Mouse (Mus musculus): ENCODE data around the gene Ubtd1. TPM values are rescaled to one million over a fixed set of nuclear protein-coding genes. Genes with fewer than 3 reads are reported as not detected.

Gene Ubtd1
- 9.5 and 10.2 TPM in 2 replicates for polyA plus RNA-seq (2016; fragmentation: Nextera tagmentation; extraction: Ambion mirVana)

DNA sequence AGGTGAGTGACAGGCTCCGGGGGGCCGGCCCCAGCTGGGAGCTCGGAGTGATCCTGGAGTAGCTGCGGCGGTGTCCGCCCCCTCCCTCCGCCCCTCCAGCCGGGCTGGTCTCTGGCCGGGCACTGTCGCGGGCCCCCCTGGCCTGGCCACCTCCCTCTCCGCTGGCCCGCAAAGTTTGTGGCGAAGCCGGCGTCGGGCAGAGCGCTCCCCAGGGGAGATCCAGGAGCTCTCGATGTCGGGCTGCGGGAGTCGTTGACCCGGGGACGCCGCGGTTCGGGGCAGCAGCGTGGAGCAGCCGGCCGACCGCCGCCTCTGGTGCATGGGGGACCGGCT lies at the start of gene Ubtd1:
Gene Ubtd1 (plus strand): TSS at position 169 of the 333 bp plus-strand sequence.
- peak within 1 kb of the TSS; percentile 88 for H3K27ac ChIP-seq (replicated peaks)
- 0% methylated on average over 31 of the region's 33 CpGs for WGBS
- H3K36me3 ChIP-seq: peaks cover 8% of the 10 kb centered on the region; the same call in 1 of the 2 replicates
- peak within 1 kb of the TSS; percentile 71 for H3K4me3 ChIP-seq
- DNase-seq (ENCODE audit: low spot score): no peak
- peaks cover 34% of the 10 kb centered on the region for H3K4me1 ChIP-seq
- peaks cover 29% of the 10 kb centered on the region for H3K27me3 ChIP-seq (ENCODE audit: low read depth, poor library complexity, severe bottlenecking)
- no peaks in the 10 kb centered on the region for H3K9me3 ChIP-seq (replicated peaks)

DNA sequence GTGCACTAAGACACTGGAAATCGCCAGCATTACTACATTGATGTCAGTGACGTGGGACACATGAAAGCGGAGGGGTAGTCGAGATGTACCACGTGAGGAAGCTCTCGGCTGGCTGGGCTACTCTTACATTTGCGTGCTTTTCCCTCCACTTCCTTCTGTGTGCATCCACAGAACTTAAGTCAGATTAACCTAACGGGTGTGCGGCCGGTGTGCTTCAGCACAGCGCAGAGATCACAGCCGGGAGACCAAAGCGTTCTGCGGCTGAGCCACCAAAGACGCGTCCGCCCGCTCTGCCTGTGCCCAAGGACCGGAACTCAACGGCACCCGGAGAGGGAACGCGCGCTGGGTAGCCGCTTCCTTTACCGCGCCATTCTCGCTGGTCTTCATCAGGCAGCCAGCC lies 48.9 kb upstream of the Ubtd1 start:
- WGBS: under 1% methylated on average over 28 of the region's 28 CpGs
- H3K27me3 ChIP-seq (ENCODE audit: low read depth, poor library complexity, severe bottlenecking): no peaks in the 10 kb centered on the region
- H3K4me3 ChIP-seq: peak overlapping the region; percentile 98
- peak overlapping the region; percentile 90 for H3K27ac ChIP-seq (replicated peaks)
- DNase-seq (ENCODE audit: low spot score): no peak
- no peaks in the 10 kb centered on the region for H3K9me3 ChIP-seq (replicated peaks)
- H3K36me3 ChIP-seq: peaks cover 51% of the 10 kb centered on the region
- H3K4me1 ChIP-seq: peaks cover 24% of the 10 kb centered on the region

DNA sequence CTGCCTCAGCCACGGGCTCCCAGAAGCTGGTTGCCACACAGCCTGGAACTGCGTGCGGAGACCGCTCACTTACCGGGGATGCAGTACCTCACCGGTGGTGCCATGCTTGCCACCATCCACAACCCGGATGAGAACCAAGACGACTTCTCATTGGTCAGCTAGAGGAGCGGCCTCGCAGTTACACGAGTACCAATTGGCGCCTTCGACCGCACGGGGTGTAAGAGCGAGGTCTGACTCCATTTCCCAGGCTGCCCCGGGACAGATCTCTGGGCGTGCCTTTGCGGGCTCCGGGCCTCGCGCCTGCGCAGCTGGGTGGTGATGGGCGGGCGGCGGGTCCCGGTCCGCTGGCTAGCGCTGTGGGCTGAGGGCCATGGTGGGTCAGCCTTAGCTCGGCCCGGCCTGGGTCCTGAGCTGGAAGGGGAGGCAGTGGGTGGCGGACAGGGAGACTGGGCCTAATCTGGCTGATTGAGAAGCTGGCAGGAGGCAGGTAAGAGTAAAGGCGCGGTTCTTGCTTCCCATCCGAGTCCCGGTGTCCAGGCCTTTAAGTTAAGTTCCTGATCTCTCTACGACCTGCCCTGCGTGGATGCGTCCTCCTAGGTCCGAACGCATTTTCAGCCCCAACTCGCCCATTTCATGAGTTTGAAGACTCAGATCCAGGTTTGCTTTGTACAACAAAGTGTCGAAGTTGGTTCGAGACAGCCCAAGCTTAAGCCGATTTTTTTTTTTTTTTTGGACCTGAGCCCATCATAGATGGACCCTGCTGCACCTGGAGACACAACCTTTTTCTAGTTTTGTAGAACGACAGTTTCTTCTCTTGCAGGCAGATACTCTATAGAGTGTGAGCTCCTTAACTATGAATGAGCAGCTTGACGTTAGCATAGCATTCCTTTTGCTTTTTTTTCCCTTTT lies 48.1 kb upstream of the Ubtd1 start, which contains the start of the genes Exosc1 and Zdhhc16:
Gene Exosc1 (minus strand): TSS at position 245 of the 908 bp plus-strand sequence.
Gene Zdhhc16 (plus strand): TSS at position 302 of the 908 bp plus-strand sequence.
- H3K9me3 ChIP-seq (replicated peaks): no peaks in the 10 kb centered on the region
- under 1% methylated on average over 47 of the region's 47 CpGs for WGBS
- H3K4me1 ChIP-seq: peaks cover 24% of the 10 kb centered on the region
- H3K36me3 ChIP-seq: peaks cover 51% of the 10 kb centered on the region
- DNase-seq (ENCODE audit: low spot score): peak; percentile 98
- peak within 1 kb of the TSS; percentile 90 for H3K27ac ChIP-seq (replicated peaks)
- H3K4me3 ChIP-seq: peak within 1 kb of the TSS; percentile 98
- no peaks in the 10 kb centered on the region for H3K27me3 ChIP-seq (ENCODE audit: low read depth, poor library complexity, severe bottlenecking)

GRCm38 (mm10) chr19:41934124-41934523 lies 47.4 kb upstream of the Ubtd1 start:
- Histone ChIP-seq H3K4me1 (peaks cover 24% of the 10 kb centered on the region), H3K27me3 (ENCODE audit: low read depth, poor library complexity, severe bottlenecking) (no peaks in the 10 kb centered on the region), H3K9me3 (replicated peaks) (no peaks in the 10 kb centered on the region), H3K4me3 (peak overlapping the region; percentile 98), H3K36me3 (peaks cover 49% of the 10 kb centered on the region), H3K27ac (replicated peaks) (peak overlapping the region; percentile 90)
- no peak for DNase-seq (ENCODE audit: low spot score)
- 38% methylated on average over 6 of the region's 6 CpGs for WGBS

- 92% methylated on average over 1 of the region's 1 CpGs for WGBS
- H3K27me3 ChIP-seq (ENCODE audit: low read depth, poor library complexity, severe bottlenecking): no peaks in the 10 kb centered on the region
- H3K36me3 ChIP-seq: peaks cover 52% of the 10 kb centered on the region
- no peak overlapping the region for H3K27ac ChIP-seq (replicated peaks)
- no peak for DNase-seq (ENCODE audit: low spot score)
- H3K4me3 ChIP-seq: no peak overlapping the region
- no peaks in the 10 kb centered on the region for H3K9me3 ChIP-seq (replicated peaks)
- H3K4me1 ChIP-seq: peaks cover 24% of the 10 kb centered on the region
Observed at GRCm38 (mm10) chr19:41935921-41936320, 45.6 kb upstream of the Ubtd1 start.

DNA sequence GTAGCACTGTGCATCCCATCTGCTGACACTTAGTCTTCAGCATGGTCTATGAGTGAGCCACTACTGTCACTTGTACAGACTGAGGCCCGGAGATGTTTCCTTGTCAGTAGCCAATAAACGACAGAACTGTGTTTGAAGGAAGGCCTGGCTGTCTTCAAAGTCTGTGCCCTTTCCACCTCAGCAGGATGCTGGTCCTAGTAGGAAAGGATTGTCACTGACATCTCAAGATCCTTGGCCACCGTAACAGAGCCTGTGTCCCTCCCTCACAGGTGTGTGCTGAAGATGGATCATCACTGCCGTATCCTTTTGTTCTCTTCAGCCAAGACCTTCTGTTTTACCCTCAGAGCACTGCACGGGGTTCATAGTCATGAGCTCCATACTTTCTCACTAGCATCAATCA lies 43.0 kb upstream of the Ubtd1 start:
- H3K4me3 ChIP-seq: no peak overlapping the region
- WGBS: 95% methylated on average over 5 of the region's 5 CpGs

GRCm38 (mm10) chr19:41943841-41944240 lies 37.7 kb upstream of the Ubtd1 start:
- peaks cover 97% of the 10 kb centered on the region for H3K36me3 ChIP-seq

More for the DNA sequence above, 43.0 kb upstream of the Ubtd1 start:
- DNase-seq (ENCODE audit: low spot score): no peak
- peaks cover 13% of the 10 kb centered on the region for H3K4me1 ChIP-seq
- H3K27me3 ChIP-seq (ENCODE audit: low read depth, poor library complexity, severe bottlenecking): no peaks in the 10 kb centered on the region
- H3K36me3 ChIP-seq: peaks cover 73% of the 10 kb centered on the region
- H3K9me3 ChIP-seq (replicated peaks): no peaks in the 10 kb centered on the region
- no peak overlapping the region for H3K27ac ChIP-seq (replicated peaks)

GRCm38 (mm10) chr19:41952287-41952686 lies 29.3 kb upstream of the Ubtd1 start:
- no peak for DNase-seq (ENCODE audit: low spot score)
- peaks cover 99% of the 10 kb centered on the region for H3K36me3 ChIP-seq
- no peaks in the 10 kb centered on the region for H3K27me3 ChIP-seq (ENCODE audit: low read depth, poor library complexity, severe bottlenecking)
- H3K27ac ChIP-seq (replicated peaks): no peak overlapping the region
- H3K4me3 ChIP-seq: no peak overlapping the region
- 88% methylated on average over 4 of the region's 4 CpGs for WGBS
- H3K9me3 ChIP-seq (replicated peaks): no peaks in the 10 kb centered on the region
- H3K4me1 ChIP-seq: no peaks in the 10 kb centered on the region

More at GRCm38 (mm10) chr19:41943841-41944240, 37.7 kb upstream of the Ubtd1 start:
- 89% methylated on average over 7 of the region's 7 CpGs for whole genome bisulfite sequencing
- H3K9me3 ChIP-seq (replicated peaks): peaks cover 4% of the 10 kb centered on the region; the same call in 1 of the 2 replicates
- no peak overlapping the region for H3K27ac ChIP-seq (replicated peaks)
- DNase-seq (ENCODE audit: low spot score): no peak
- no peaks in the 10 kb centered on the region for H3K4me1 ChIP-seq
- H3K27me3 ChIP-seq (ENCODE audit: low read depth, poor library complexity, severe bottlenecking): no peaks in the 10 kb centered on the region
- H3K4me3 ChIP-seq: no peak overlapping the region

- peaks cover 98% of the 10 kb centered on the region for H3K36me3 ChIP-seq
- no peak for DNase-seq (ENCODE audit: low spot score)
- WGBS: 93% methylated on average over 3 of the region's 3 CpGs
Observed at GRCm38 (mm10) chr19:41953574-41953973, 28.0 kb upstream of the Ubtd1 start.

GRCm38 (mm10) chr19:41969618-41970017 lies 11.9 kb upstream of the Ubtd1 start:
- peaks cover 54% of the 10 kb centered on the region for H3K36me3 ChIP-seq
- WGBS: 97% methylated on average over 7 of the region's 7 CpGs
- no peak overlapping the region for H3K4me3 ChIP-seq

More at GRCm38 (mm10) chr19:41953574-41953973, 28.0 kb upstream of the Ubtd1 start:
- no peaks in the 10 kb centered on the region for H3K9me3 ChIP-seq (replicated peaks)
- no peak overlapping the region for H3K4me3 ChIP-seq
- H3K4me1 ChIP-seq: no peaks in the 10 kb centered on the region
- H3K27ac ChIP-seq (replicated peaks): no peak overlapping the region
- no peaks in the 10 kb centered on the region for H3K27me3 ChIP-seq (ENCODE audit: low read depth, poor library complexity, severe bottlenecking)

DNA sequence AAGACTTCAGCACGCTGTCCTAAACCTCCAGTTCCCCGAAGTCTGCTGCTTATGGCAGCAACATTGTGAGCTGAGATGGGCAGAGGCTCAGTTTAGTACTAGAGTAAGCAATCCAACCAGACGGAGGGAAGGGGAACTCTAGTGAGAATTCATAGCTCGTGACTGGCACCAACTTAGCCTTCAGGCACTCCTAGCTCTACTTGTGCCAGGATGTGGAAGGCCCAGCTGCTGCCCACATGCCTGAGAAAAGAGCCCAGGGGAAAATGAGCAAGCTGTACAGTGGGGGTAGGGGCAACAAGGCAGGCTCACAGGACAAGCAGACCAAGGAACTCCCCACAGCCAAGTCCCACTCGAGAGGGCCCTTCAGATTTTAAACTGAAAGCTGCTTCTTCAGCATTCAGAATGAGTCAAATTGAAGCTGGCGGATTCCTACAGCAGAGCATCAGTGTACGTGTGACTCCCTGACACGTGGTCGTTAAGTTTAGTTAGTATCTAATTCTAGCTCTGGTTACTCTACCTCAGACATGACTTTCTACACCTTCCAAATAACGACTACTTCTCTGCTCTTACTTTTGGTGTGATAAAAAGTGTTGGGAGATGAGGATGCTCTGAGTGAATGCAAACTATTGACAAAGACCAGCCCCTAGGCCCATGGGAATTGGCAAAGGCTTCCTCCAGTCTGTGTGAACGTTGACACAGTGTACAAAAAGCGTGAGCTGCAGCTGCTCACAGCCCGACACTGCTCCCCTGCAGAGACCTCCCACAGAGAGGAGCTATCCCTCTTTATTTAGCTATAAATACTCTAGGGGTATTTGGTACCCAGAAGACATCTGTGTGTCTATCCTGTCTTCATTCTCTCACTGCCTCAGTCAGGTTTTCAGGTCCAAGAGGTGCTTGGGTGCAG lies 7.4 kb upstream of the Ubtd1 start:
- Histone ChIP-seq H3K9me3 (replicated peaks) (no peaks in the 10 kb centered on the region), H3K27me3 (ENCODE audit: low read depth, poor library complexity, severe bottlenecking) (no peaks in the 10 kb centered on the region), H3K36me3 (peaks cover 24% of the 10 kb centered on the region), H3K4me3 (no peak overlapping the region), H3K27ac (replicated peaks) (no peak overlapping the region), H3K4me1 (peaks cover 11% of the 10 kb centered on the region)
- no peak for DNase-seq (ENCODE audit: low spot score)
- 69% methylated on average over 13 of the region's 13 CpGs for WGBS

More at GRCm38 (mm10) chr19:41969618-41970017, 11.9 kb upstream of the Ubtd1 start:
- Histone ChIP-seq H3K27ac (replicated peaks) (no peak overlapping the region), H3K4me1 (peaks cover 3% of the 10 kb centered on the region), H3K27me3 (ENCODE audit: low read depth, poor library complexity, severe bottlenecking) (no peaks in the 10 kb centered on the region), H3K9me3 (replicated peaks) (no peaks in the 10 kb centered on the region)
- DNase-seq (ENCODE audit: low spot score): no peak

DNA sequence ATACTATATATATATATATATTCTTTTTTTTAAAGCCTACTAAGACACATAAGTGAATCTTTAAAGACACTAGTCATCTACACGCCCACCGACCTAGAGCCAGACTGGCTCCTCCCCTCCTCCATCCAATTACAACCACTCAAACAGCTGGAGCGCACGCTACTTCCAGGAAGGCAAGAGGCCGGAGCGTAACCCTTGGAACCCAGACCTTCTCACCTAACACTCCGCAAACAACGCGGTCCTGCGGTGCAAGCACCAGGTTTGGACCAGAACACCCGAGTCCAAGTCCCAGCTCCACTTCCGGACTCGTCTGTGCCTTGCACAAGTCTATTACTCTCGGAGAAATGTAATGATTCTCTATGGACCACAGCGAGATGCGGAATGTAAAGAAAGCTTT lies 1.1 kb upstream of the Ubtd1 start:
- Histone ChIP-seq H3K4me3 (peak overlapping the region; percentile 71), H3K36me3 (peaks cover 12% of the 10 kb centered on the region; the same call in 1 of the 2 replicates), H3K4me1 (peaks cover 34% of the 10 kb centered on the region), H3K27me3 (ENCODE audit: low read depth, poor library complexity, severe bottlenecking) (peaks cover 29% of the 10 kb centered on the region), H3K27ac (replicated peaks) (peak overlapping the region; percentile 88), H3K9me3 (replicated peaks) (no peaks in the 10 kb centered on the region)
- no peak for DNase-seq (ENCODE audit: low spot score)
- WGBS: under 1% methylated on average over 16 of the region's 16 CpGs
